Mouse (Mus musculus): Measurements from ENCODE around the gene Bcl10. TPM values are rescaled to one million over a fixed set of nuclear protein-coding genes. Genes with fewer than 3 reads are reported as not detected.
A peak's percentile ranks its signal among the peaks of the same experiment; 100 is the strongest.
"Not testable (repeated sequence)": the region's sequence is repeated elsewhere in the genome, so short reads cannot be mapped to it uniquely, and the experiment has no call there.

Gene Bcl10
- polyA plus RNA-seq, 1 experiment: not detected

- Histone ChIP-seq H3K4me1 (ENCODE audit: control insufficient read depth, insufficient read depth, low read length) (no peaks in the 10 kb centered on the region), H3K4me3 (ENCODE audit: insufficient read depth, low read depth, low read length) (no peak overlapping the region), H3K27ac (ENCODE audit: insufficient read depth, low read depth, low read length) (no peak overlapping the region)
- TF ChIP-seq CTCF (IDR thresholded peaks at IDR 0.05; ENCODE audit: insufficient read depth, low read depth, low read length) (peak; percentile 30; the same call in 1 of the 2 replicates), POLR2A (IDR thresholded peaks at IDR 0.05; ENCODE audit: insufficient read depth, low read depth, low read length) (no peak)
- 42% methylated on average over 22 of the region's 22 CpGs for WGBS
Measured at GRCm38 (mm10) chr3:145904850-145905776, 17.5 kb upstream of the Bcl10 start.

DNA sequence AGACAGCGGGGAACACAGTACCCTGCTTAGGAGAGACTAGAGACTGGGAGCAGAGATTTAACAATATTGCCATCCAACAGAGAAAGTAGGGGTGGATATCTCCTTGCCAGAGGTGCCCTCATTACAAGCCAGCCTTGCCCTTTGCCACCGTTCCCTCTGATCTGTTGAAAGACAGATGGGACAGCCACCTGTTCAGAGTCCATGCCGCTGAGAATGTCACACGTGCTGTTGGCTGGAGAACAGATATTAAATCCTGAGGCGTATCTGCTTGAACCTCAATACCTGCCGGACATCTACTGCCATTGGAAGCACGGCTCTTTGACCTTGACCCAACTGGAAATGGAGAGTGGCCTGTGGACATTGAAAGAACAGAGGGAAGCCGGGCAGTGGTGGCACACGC is 16.0 kb upstream of the Bcl10 start:
- Histone ChIP-seq H3K4me3 (ENCODE audit: insufficient read depth, low read depth, low read length) (no peak overlapping the region), H3K27ac (ENCODE audit: insufficient read depth, low read depth, low read length) (no peak overlapping the region), H3K4me1 (ENCODE audit: control insufficient read depth, insufficient read depth, low read length) (no peaks in the 10 kb centered on the region)
- WGBS: 97% methylated on average over 9 of the region's 9 CpGs
- TF ChIP-seq CTCF (IDR thresholded peaks at IDR 0.05; ENCODE audit: insufficient read depth, low read depth, low read length) (no peak), POLR2A (IDR thresholded peaks at IDR 0.05; ENCODE audit: insufficient read depth, low read depth, low read length) (no peak)

DNA sequence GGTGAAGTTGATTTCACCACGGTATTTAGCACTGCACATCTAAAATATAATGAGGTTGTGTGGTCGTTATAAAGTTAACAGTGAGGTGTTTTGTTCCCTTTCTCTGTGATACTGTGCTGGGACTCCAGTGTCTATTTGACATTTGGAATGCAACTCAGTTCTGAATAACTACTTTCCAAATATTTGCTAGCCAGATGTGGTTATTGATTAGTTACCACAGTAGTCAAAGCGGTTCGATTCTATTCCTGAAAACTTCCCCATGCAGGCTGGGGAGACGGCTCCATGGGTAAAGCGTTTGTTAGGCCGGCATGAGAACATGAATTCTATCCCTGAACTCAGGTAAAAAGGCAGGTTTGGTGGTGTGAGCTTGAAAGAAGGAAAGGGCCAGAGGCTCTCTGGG is 10.1 kb upstream of the Bcl10 start:
- TF ChIP-seq POLR2A (IDR thresholded peaks at IDR 0.05; ENCODE audit: insufficient read depth, low read depth, low read length): no peak
- TF ChIP-seq CTCF (IDR thresholded peaks at IDR 0.05; ENCODE audit: insufficient read depth, low read depth, low read length): no peak
- Histone ChIP-seq H3K4me1 (ENCODE audit: control insufficient read depth, insufficient read depth, low read length) (no peaks in the 10 kb centered on the region), H3K4me3 (ENCODE audit: insufficient read depth, low read depth, low read length) (no peak overlapping the region), H3K27ac (ENCODE audit: insufficient read depth, low read depth, low read length) (no peak overlapping the region)
- WGBS: 86% methylated on average over 7 of the region's 7 CpGs

- Histone ChIP-seq H3K4me1 (ENCODE audit: control insufficient read depth, insufficient read depth, low read length) (no peaks in the 10 kb centered on the region), H3K4me3 (ENCODE audit: insufficient read depth, low read depth, low read length) (no peak overlapping the region), H3K27ac (ENCODE audit: insufficient read depth, low read depth, low read length) (no peak overlapping the region)
- 88% methylated on average over 6 of the region's 6 CpGs for WGBS
- no peak for TF ChIP-seq CTCF (IDR thresholded peaks at IDR 0.05; ENCODE audit: insufficient read depth, low read depth, low read length)
- no peak for TF ChIP-seq POLR2A (IDR thresholded peaks at IDR 0.05; ENCODE audit: insufficient read depth, low read depth, low read length)
Measured at GRCm38 (mm10) chr3:145913263-145913662, 9.3 kb upstream of the Bcl10 start.

GRCm38 (mm10) chr3:145913942-145914341 is 8.7 kb upstream of the Bcl10 start:
- H3K27ac ChIP-seq (ENCODE audit: insufficient read depth, low read depth, low read length): not testable (repeated sequence)
- 79% methylated on average over 7 of the region's 7 CpGs for WGBS

DNA sequence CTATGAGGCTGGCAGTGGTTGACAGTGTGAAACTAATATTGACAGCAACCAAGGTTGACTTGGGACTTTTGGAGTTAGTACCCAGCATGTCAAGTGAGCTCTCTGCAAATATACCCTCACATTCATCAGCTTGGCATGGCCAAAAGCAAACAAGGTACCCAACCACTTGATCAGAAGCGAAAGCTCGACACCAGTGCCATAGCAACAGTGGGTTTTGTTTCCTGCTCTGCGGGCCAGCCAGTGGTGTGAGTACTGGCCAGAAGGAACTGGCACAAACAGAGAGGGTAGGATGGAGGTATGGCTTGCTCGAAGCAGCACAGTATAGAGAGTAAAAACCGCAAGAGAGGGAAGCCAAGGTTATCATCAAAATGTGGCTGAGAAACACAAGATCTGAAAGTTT is 6.2 kb upstream of the Bcl10 start:
- Histone ChIP-seq H3K4me3 (ENCODE audit: insufficient read depth, low read depth, low read length) (no peak overlapping the region), H3K4me1 (ENCODE audit: control insufficient read depth, insufficient read depth, low read length) (no peaks in the 10 kb centered on the region), H3K27ac (ENCODE audit: insufficient read depth, low read depth, low read length) (no peak overlapping the region)
- 82% methylated on average over 5 of the region's 5 CpGs for WGBS
- TF ChIP-seq POLR2A (IDR thresholded peaks at IDR 0.05; ENCODE audit: insufficient read depth, low read depth, low read length) (no peak), CTCF (IDR thresholded peaks at IDR 0.05; ENCODE audit: insufficient read depth, low read depth, low read length) (no peak)

More at GRCm38 (mm10) chr3:145913942-145914341, 8.7 kb upstream of the Bcl10 start:
- not testable (repeated sequence) for H3K4me3 ChIP-seq (ENCODE audit: insufficient read depth, low read depth, low read length); H3K4me1 ChIP-seq (ENCODE audit: control insufficient read depth, insufficient read depth, low read length)

- no peaks in the 10 kb centered on the region for H3K4me1 ChIP-seq (ENCODE audit: control insufficient read depth, insufficient read depth, low read length)
- TF ChIP-seq POLR2A (IDR thresholded peaks at IDR 0.05; ENCODE audit: insufficient read depth, low read depth, low read length): no peak
- no peak for TF ChIP-seq CTCF (IDR thresholded peaks at IDR 0.05; ENCODE audit: insufficient read depth, low read depth, low read length)
- 85% methylated on average over 4 of the region's 4 CpGs for WGBS
- H3K4me3 ChIP-seq (ENCODE audit: insufficient read depth, low read depth, low read length): no peak overlapping the region
- no peak overlapping the region for H3K27ac ChIP-seq (ENCODE audit: insufficient read depth, low read depth, low read length)
Measured at GRCm38 (mm10) chr3:145916826-145917225, 5.8 kb upstream of the Bcl10 start.

DNA sequence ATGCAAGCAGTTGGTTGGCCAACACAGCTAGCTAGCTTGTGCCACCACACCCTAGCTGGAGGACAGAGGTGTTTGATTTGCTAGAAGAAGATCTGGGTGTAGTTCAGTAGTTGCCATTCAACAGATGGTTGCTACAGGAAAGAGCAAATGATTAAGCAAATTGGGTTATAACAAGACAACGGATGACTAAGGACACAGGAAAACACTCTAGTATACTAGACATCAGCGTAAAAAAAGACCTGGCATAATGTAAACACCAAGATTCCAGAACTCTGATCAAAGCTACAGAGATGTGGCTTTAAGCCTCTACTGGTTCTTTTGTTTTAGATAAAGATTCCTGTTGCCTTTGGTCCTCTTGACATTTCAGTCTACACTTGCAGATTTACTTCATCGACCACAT is 367 bp downstream of the Bcl10 start:
- no peaks in the 10 kb centered on the region for H3K4me1 ChIP-seq (ENCODE audit: control insufficient read depth, insufficient read depth, low read length)
- no peak overlapping the region for H3K27ac ChIP-seq (ENCODE audit: insufficient read depth, low read depth, low read length)
- no peak overlapping the region for H3K4me3 ChIP-seq (ENCODE audit: insufficient read depth, low read depth, low read length)
- 81% methylated on average over 3 of the region's 3 CpGs for WGBS
- TF ChIP-seq CTCF (IDR thresholded peaks at IDR 0.05; ENCODE audit: insufficient read depth, low read depth, low read length) (no peak), POLR2A (IDR thresholded peaks at IDR 0.05; ENCODE audit: insufficient read depth, low read depth, low read length) (no peak)

GRCm38 (mm10) chr3:145923874-145924577 is 1.4 kb downstream of the Bcl10 start:
- peak overlapping the region; percentile 90 for H3K4me3 ChIP-seq (ENCODE audit: insufficient read depth, low read depth, low read length)
- TF ChIP-seq CTCF (IDR thresholded peaks at IDR 0.05; ENCODE audit: insufficient read depth, low read depth, low read length) (no peak), POLR2A (IDR thresholded peaks at IDR 0.05; ENCODE audit: insufficient read depth, low read depth, low read length) (peak; percentile 72)

More at GRCm38 (mm10) chr3:145923874-145924577, 1.4 kb downstream of the Bcl10 start:
- under 1% methylated on average over 58 of the region's 58 CpGs for WGBS
- Histone ChIP-seq H3K4me1 (ENCODE audit: control insufficient read depth, insufficient read depth, low read length) (no peaks in the 10 kb centered on the region), H3K27ac (ENCODE audit: insufficient read depth, low read depth, low read length) (peak overlapping the region; percentile 65; the same call in 1 of the 2 replicates)

Measured in olfactory bulb, adult 2 months (tissue).